Mouse (Mus musculus) brain, embryonic 14.5 days (tissue): ENCODE results near the gene Rtp1.

Source experiments
- CTCF ChIP-seq: fragments of 200-500 bp; IDR thresholded peaks from 2 replicates; pipeline ENCODE4 v1.5.1; 2012; ENCODE audit warnings: inconsistent platforms, mild to moderate bottlenecking, moderate library complexity, borderline replicate concordance; ENCODE audit not compliant: insufficient read depth, insufficient read length; ENCODE audit errors: extremely low read depth
- POLR2A ChIP-seq: fragments of 200-500 bp; IDR thresholded peaks from 2 replicates; pipeline ENCODE4 v1.6.1; 2012; ENCODE audit warnings: mild to moderate bottlenecking, inconsistent platforms, borderline replicate concordance; ENCODE audit not compliant: poor library complexity, insufficient read depth, insufficient read length, severe bottlenecking; ENCODE audit errors: extremely low read depth

GRCm38 (mm10) chr16:23416657-23417293 lies 12.2 kb upstream of the Rtp1 start:
- TF ChIP-seq CTCF (no peak), POLR2A (no peak)
